Mouse (Mus musculus): Measurements from ENCODE around the gene Mgst2. TPM values are rescaled to one million over a fixed set of nuclear protein-coding genes. Genes with fewer than 3 reads are reported as not detected.

Mgst2 gene
- polyA plus RNA-seq, 1 experiment from 2014 or later = 128 TPM

- no peak for ATAC-seq
- H3K9ac ChIP-seq (ENCODE audit: low read depth, low read length) = no peak overlapping the region
- no peak overlapping the region for H3K4me2 ChIP-seq (replicated peaks; ENCODE audit: low read depth)
- H3K27ac ChIP-seq (ENCODE audit: low read depth, low read length) = no peak overlapping the region
- no peak for TF ChIP-seq CTCF (IDR thresholded peaks at IDR 0.05; ENCODE audit: low read depth)
- no peak overlapping the region for H3K4me3 ChIP-seq (ENCODE audit: low read depth, low read length)
- 74% methylated on average over 6 of the region's 6 CpGs for WGBS
- no peaks in the 10 kb centered on the region for H3K27me3 ChIP-seq (replicated peaks; ENCODE audit: control insufficient read depth, insufficient read depth, low read length)
- no peaks in the 10 kb centered on the region for H3K9me3 ChIP-seq (ENCODE audit: control insufficient read depth)
- H3K36me3 ChIP-seq (ENCODE audit: control insufficient read depth, insufficient read depth) = no peaks in the 10 kb centered on the region
- H3K4me1 ChIP-seq (replicated peaks; ENCODE audit: control insufficient read depth, insufficient read depth, low read length) = no peaks in the 10 kb centered on the region
These were observed 21.9 kb upstream of the Mgst2 start for GRCm38 (mm10) chr3:51638260-51638659.

GRCm38 (mm10) chr3:51645484-51645883 is 14.7 kb upstream of the Mgst2 start:
- WGBS = 91% methylated on average over 6 of the region's 6 CpGs
- ATAC-seq = no peak
- H3K4me3 ChIP-seq (ENCODE audit: low read depth, low read length) = no peak overlapping the region
- H3K9ac ChIP-seq (ENCODE audit: low read depth, low read length) = no peak overlapping the region
- H3K27me3 ChIP-seq (replicated peaks; ENCODE audit: control insufficient read depth, insufficient read depth, low read length) = no peaks in the 10 kb centered on the region
- H3K27ac ChIP-seq (ENCODE audit: low read depth, low read length) = no peak overlapping the region
- no peaks in the 10 kb centered on the region for H3K4me1 ChIP-seq (replicated peaks; ENCODE audit: control insufficient read depth, insufficient read depth, low read length)
- no peaks in the 10 kb centered on the region for H3K9me3 ChIP-seq (ENCODE audit: control insufficient read depth)
- TF ChIP-seq CTCF (IDR thresholded peaks at IDR 0.05; ENCODE audit: low read depth) = no peak
- H3K36me3 ChIP-seq (ENCODE audit: control insufficient read depth, insufficient read depth) = no peaks in the 10 kb centered on the region
- H3K4me2 ChIP-seq (replicated peaks; ENCODE audit: low read depth) = no peak overlapping the region

GRCm38 (mm10) chr3:51646301-51646700 is 13.9 kb upstream of the Mgst2 start:
- no peak for TF ChIP-seq CTCF (IDR thresholded peaks at IDR 0.05; ENCODE audit: low read depth)
- Histone ChIP-seq H3K27ac (ENCODE audit: low read depth, low read length) (no peak overlapping the region), H3K4me3 (ENCODE audit: low read depth, low read length) (no peak overlapping the region), H3K4me2 (replicated peaks; ENCODE audit: low read depth) (no peak overlapping the region), H3K9me3 (ENCODE audit: control insufficient read depth) (no peaks in the 10 kb centered on the region), H3K4me1 (replicated peaks; ENCODE audit: control insufficient read depth, insufficient read depth, low read length) (no peaks in the 10 kb centered on the region), H3K27me3 (replicated peaks; ENCODE audit: control insufficient read depth, insufficient read depth, low read length) (no peaks in the 10 kb centered on the region), H3K36me3 (ENCODE audit: control insufficient read depth, insufficient read depth) (no peaks in the 10 kb centered on the region), H3K9ac (ENCODE audit: low read depth, low read length) (no peak overlapping the region)
- 62% methylated on average over 10 of the region's 10 CpGs for WGBS
- ATAC-seq = no peak

- Histone ChIP-seq H3K36me3 (ENCODE audit: control insufficient read depth, insufficient read depth) (no peaks in the 10 kb centered on the region), H3K4me1 (replicated peaks; ENCODE audit: control insufficient read depth, insufficient read depth, low read length) (peaks cover 2% of the 10 kb centered on the region; the same call in 1 of the 2 replicates), H3K27ac (ENCODE audit: low read depth, low read length) (no peak overlapping the region), H3K4me3 (ENCODE audit: low read depth, low read length) (no peak overlapping the region), H3K9ac (ENCODE audit: low read depth, low read length) (no peak overlapping the region), H3K27me3 (replicated peaks; ENCODE audit: control insufficient read depth, insufficient read depth, low read length) (no peaks in the 10 kb centered on the region), H3K9me3 (ENCODE audit: control insufficient read depth) (no peaks in the 10 kb centered on the region), H3K4me2 (replicated peaks; ENCODE audit: low read depth) (no peak overlapping the region)
- 72% methylated on average over 4 of the region's 4 CpGs for WGBS
- TF ChIP-seq CTCF (IDR thresholded peaks at IDR 0.05; ENCODE audit: low read depth) = no peak
- ATAC-seq = no peak
These were observed 12.8 kb upstream of the Mgst2 start for GRCm38 (mm10) chr3:51647356-51647755.

GRCm38 (mm10) chr3:51648037-51648664 is 12.0 kb upstream of the Mgst2 start:
- TF ChIP-seq CTCF (IDR thresholded peaks at IDR 0.05; ENCODE audit: low read depth) = peak; percentile 93
- Histone ChIP-seq H3K4me1 (replicated peaks; ENCODE audit: control insufficient read depth, insufficient read depth, low read length) (peaks cover 5% of the 10 kb centered on the region; the same call in 1 of the 2 replicates), H3K27me3 (replicated peaks; ENCODE audit: control insufficient read depth, insufficient read depth, low read length) (no peaks in the 10 kb centered on the region), H3K4me2 (replicated peaks; ENCODE audit: low read depth) (peak overlapping the region; percentile 52), H3K36me3 (ENCODE audit: control insufficient read depth, insufficient read depth) (no peaks in the 10 kb centered on the region), H3K4me3 (ENCODE audit: low read depth, low read length) (no peak overlapping the region), H3K9ac (ENCODE audit: low read depth, low read length) (no peak overlapping the region), H3K9me3 (ENCODE audit: control insufficient read depth) (no peaks in the 10 kb centered on the region), H3K27ac (ENCODE audit: low read depth, low read length) (no peak overlapping the region)
- WGBS = 37% methylated on average over 15 of the region's 15 CpGs
- no peak; the same call in 1 of the 2 replicates for ATAC-seq

- 47% methylated on average over 8 of the region's 8 CpGs for WGBS
- no peak overlapping the region for H3K4me3 ChIP-seq (ENCODE audit: low read depth, low read length)
- H3K27ac ChIP-seq (ENCODE audit: low read depth, low read length) = no peak overlapping the region
- ATAC-seq = peak; percentile 20; the same call in 1 of the 2 replicates
- H3K9me3 ChIP-seq (ENCODE audit: control insufficient read depth) = no peaks in the 10 kb centered on the region
- H3K27me3 ChIP-seq (replicated peaks; ENCODE audit: control insufficient read depth, insufficient read depth, low read length) = no peaks in the 10 kb centered on the region
- H3K4me1 ChIP-seq (replicated peaks; ENCODE audit: control insufficient read depth, insufficient read depth, low read length) = peaks cover 5% of the 10 kb centered on the region; the same call in 1 of the 2 replicates
- no peak for TF ChIP-seq CTCF (IDR thresholded peaks at IDR 0.05; ENCODE audit: low read depth)
- no peak overlapping the region for H3K4me2 ChIP-seq (replicated peaks; ENCODE audit: low read depth)
- no peaks in the 10 kb centered on the region for H3K36me3 ChIP-seq (ENCODE audit: control insufficient read depth, insufficient read depth)
- no peak overlapping the region for H3K9ac ChIP-seq (ENCODE audit: low read depth, low read length)
These were observed 10.7 kb upstream of the Mgst2 start for GRCm38 (mm10) chr3:51649426-51649825.
